In genomic region chr1:135929876-135930275, GRCm38 (mm10) we compare ENCODE assay signal across 15 mouse cellular contexts. TPM values are rescaled to one million over a fixed set of nuclear protein-coding genes. Genes with fewer than 3 reads are reported as not detected.
DNase-seq lines count a peak whose midpoint lies in the region; ATAC-seq and TF ChIP-seq lines count a peak whose summit lies in the region.
"Had no signal": no experiment of that assay in that cellular context is flagged by ENCODE, and none has a peak within 500 bp of the region (broad histone marks: within the 10 kb centered on the region; RNA-seq: fewer than 3 reads in every experiment).

No protein-coding gene starts in this region.

- WGBS in midbrain, embryonic 14.5 days, result 57% methylated on average over 3 of the region's 3 CpGs
- 58% methylated on average over 3 of the region's 3 CpGs for WGBS in midbrain, embryonic 11.5 days
- 48% methylated on average over 3 of the region's 3 CpGs for WGBS in embryonic facial prominence, embryonic 14.5 days
- WGBS in liver, postnatal 0 days (ENCODE audit: insufficient replicate concordance), result 57% methylated on average over 3 of the region's 3 CpGs

- no peak overlapping the region for H3K4me3 ChIP-seq in midbrain, embryonic 14.5 days (replicated peaks; ENCODE audit: low read depth, low read length)
- H3K4me3 ChIP-seq in midbrain, embryonic 11.5 days (ENCODE audit: low read depth, low read length), result no peak overlapping the region
- H3K4me3 ChIP-seq in embryonic facial prominence, embryonic 14.5 days (ENCODE audit: low read depth, low read length), result no peak overlapping the region
- H3K4me3 ChIP-seq in liver, postnatal 0 days (ENCODE audit: low read depth, low read length), result no peak overlapping the region

- H3K4me1 ChIP-seq in midbrain, embryonic 14.5 days (ENCODE audit: control insufficient read depth, insufficient read depth, low read length), result no peaks in the 10 kb centered on the region
- no peaks in the 10 kb centered on the region for H3K4me1 ChIP-seq in midbrain, embryonic 11.5 days (ENCODE audit: control insufficient read depth, insufficient read depth, low read length)
- peaks cover 2% of the 10 kb centered on the region; the same call in 1 of the 2 replicates for H3K4me1 ChIP-seq in embryonic facial prominence, embryonic 14.5 days (ENCODE audit: control insufficient read depth, insufficient read depth, low read length)
- no peaks in the 10 kb centered on the region for H3K4me1 ChIP-seq in liver, postnatal 0 days (ENCODE audit: insufficient read depth)

- no peak overlapping the region for H3K27ac ChIP-seq in midbrain, embryonic 14.5 days (replicated peaks; ENCODE audit: low read depth, low read length)
- H3K27ac ChIP-seq in midbrain, embryonic 11.5 days (ENCODE audit: low read depth, low read length), result no peak overlapping the region
- no peak overlapping the region for H3K27ac ChIP-seq in embryonic facial prominence, embryonic 14.5 days (replicated peaks; ENCODE audit: low read depth, low read length)
- H3K27ac ChIP-seq in liver, postnatal 0 days (ENCODE audit: low read depth), result no peak overlapping the region

- no peak for TF ChIP-seq CTCF in liver, postnatal 0 days (IDR thresholded peaks at IDR 0.05; ENCODE audit: low read depth)

- no peak for TF ChIP-seq EP300 in liver, postnatal 0 days (IDR thresholded peaks at IDR 0.05; ENCODE audit: low read depth)

- DNase-seq in frontal cortex, postnatal 25 days (ENCODE audit: low spot score in 2 of 2), result no peak
- peak; percentile 28 for DNase-seq in midbrain, embryonic 14.5 days
- no peak for DNase-seq in midbrain, embryonic 11.5 days (ENCODE audit: low spot score, missing footprints)
- peak; percentile 85 for DNase-seq in embryonic facial prominence, embryonic 14.5 days (ENCODE audit: low spot score)
- peak; percentile 30 for DNase-seq in skeletal muscle tissue, adult 2 months (ENCODE audit: low read depth, low spot score)
- no peak for DNase-seq in liver, postnatal 0 days
- no peak for DNase-seq in cerebellum, postnatal 10 days
- DNase-seq: heart, adult 18-20 months; heart, postnatal 14 days; layer of hippocampus, postnatal 36 days; lung, postnatal 4 days; thymus, postnatal 4 days had no signal

- H3K9ac ChIP-seq in midbrain, embryonic 14.5 days (replicated peaks; ENCODE audit: low read length), result no peak overlapping the region
- H3K9ac ChIP-seq in midbrain, embryonic 11.5 days (ENCODE audit: low read length), result no peak overlapping the region
- H3K9ac ChIP-seq in embryonic facial prominence, embryonic 14.5 days (ENCODE audit: low read depth, low read length), result no peak overlapping the region
- H3K9ac ChIP-seq in liver, postnatal 0 days (replicated peaks), result no peak overlapping the region

- H3K36me3 ChIP-seq in midbrain, embryonic 14.5 days (ENCODE audit: control insufficient read depth, insufficient read depth, low read length), result no peaks in the 10 kb centered on the region
- H3K36me3 ChIP-seq in midbrain, embryonic 11.5 days (ENCODE audit: control insufficient read depth, insufficient read depth, low read length), result no peaks in the 10 kb centered on the region
- H3K36me3 ChIP-seq in embryonic facial prominence, embryonic 14.5 days (ENCODE audit: control insufficient read depth, insufficient read depth, low read length), result no peaks in the 10 kb centered on the region
- no peaks in the 10 kb centered on the region for H3K36me3 ChIP-seq in liver, postnatal 0 days (replicated peaks; ENCODE audit: insufficient read depth, low read length)

- H3K4me2 ChIP-seq in midbrain, embryonic 14.5 days (ENCODE audit: low read length), result no peak overlapping the region
- no peak overlapping the region for H3K4me2 ChIP-seq in midbrain, embryonic 11.5 days
- no peak overlapping the region for H3K4me2 ChIP-seq in embryonic facial prominence, embryonic 14.5 days (ENCODE audit: low read depth, low read length)
- no peak overlapping the region for H3K4me2 ChIP-seq in liver, postnatal 0 days (ENCODE audit: low read depth, low read length)
- H3K4me2 ChIP-seq: liver, embryonic 11.5 days had no signal

- no peaks in the 10 kb centered on the region for H3K9me3 ChIP-seq in midbrain, embryonic 14.5 days (ENCODE audit: control insufficient read depth, low read length)
- H3K9me3 ChIP-seq in midbrain, embryonic 11.5 days (ENCODE audit: control insufficient read depth, low read length), result no peaks in the 10 kb centered on the region
- H3K9me3 ChIP-seq in embryonic facial prominence, embryonic 14.5 days (ENCODE audit: control insufficient read depth, low read length), result no peaks in the 10 kb centered on the region
- H3K9me3 ChIP-seq in liver, postnatal 0 days (ENCODE audit: low read length), result no peaks in the 10 kb centered on the region

- ATAC-seq in frontal cortex, adult (ENCODE audit: low TSS enrichment), result peak; percentile 80
- no peak for ATAC-seq in midbrain, embryonic 14.5 days (ENCODE audit: low FRiP score, low TSS enrichment)
- no peak for ATAC-seq in midbrain, embryonic 11.5 days (ENCODE audit: low FRiP score)
- peak; percentile 78 for ATAC-seq in embryonic facial prominence, embryonic 14.5 days (ENCODE audit: low read depth)
- ATAC-seq in liver, postnatal 0 days, result no peak

- no peaks in the 10 kb centered on the region for H3K27me3 ChIP-seq in midbrain, embryonic 14.5 days (ENCODE audit: control insufficient read depth, insufficient read depth, low read length)
- no peaks in the 10 kb centered on the region for H3K27me3 ChIP-seq in midbrain, embryonic 11.5 days (ENCODE audit: control insufficient read depth, insufficient read depth, low read length)
- no peaks in the 10 kb centered on the region for H3K27me3 ChIP-seq in embryonic facial prominence, embryonic 14.5 days (replicated peaks; ENCODE audit: control insufficient read depth, insufficient read depth, low read length)
- H3K27me3 ChIP-seq in liver, postnatal 0 days (ENCODE audit: insufficient read depth, low read length), result no peaks in the 10 kb centered on the region

RNA-seq across cellular contexts. Expression of gene Pkp1, which starts 10.9 kb away (rescaled TPM):
- polyA plus RNA-seq in midbrain, embryonic 14.5 days (2014; fragmentation: Nextera tagmentation; extraction: Ambion mirVana), result 0.04 TPM in 1 of 2 replicates, not detected in the other
- 0.04 and 0.11 TPM in 2 replicates for polyA plus RNA-seq in midbrain, embryonic 11.5 days (2014; fragmentation: Nextera tagmentation; extraction: Ambion mirVana)
- polyA plus RNA-seq in embryonic facial prominence, embryonic 14.5 days (2014; fragmentation: Nextera tagmentation; extraction: Ambion mirVana), result 15.2 and 20.1 TPM in 2 replicates
- polyA plus RNA-seq in liver, postnatal 0 days (2015; fragmentation: Nextera tagmentation; extraction: Ambion mirVana), result 0.05 TPM in 1 of 2 replicates, not detected in the other
- polyA plus RNA-seq: kidney, embryonic 14.5 days had no signal

Comparison
In these comparisons a context has a peak if more than half of its experiments do, and no peak if none do; other contexts are left out.
1. DNase-seq: peak in midbrain, embryonic 14.5 days (single experiment), embryonic facial prominence, embryonic 14.5 days (single experiment) and skeletal muscle tissue, adult 2 months (single experiment); none in frontal cortex, postnatal 25 days (0 of 2), midbrain, embryonic 11.5 days (single experiment), liver, postnatal 0 days (single experiment) and cerebellum, postnatal 10 days (0 of 2).
2. ATAC-seq: peak in frontal cortex, adult (single experiment) and embryonic facial prominence, embryonic 14.5 days (single experiment); none in midbrain, embryonic 14.5 days (single experiment), midbrain, embryonic 11.5 days (single experiment) and liver, postnatal 0 days (single experiment).
3. RNA of gene Pkp1, which starts 10.9 kb away (polyA plus RNA-seq): 15.2 to 20.1 TPM in embryonic facial prominence, embryonic 14.5 days; 0.04 to 0.11 TPM in midbrain, embryonic 11.5 days, 0.05 TPM in liver, postnatal 0 days and 0.04 TPM in midbrain, embryonic 14.5 days; every median in the first group is over 10 times any median in the second.